29 mouse cellular contexts compared by ENCODE assay signal in the genomic region with DNA sequence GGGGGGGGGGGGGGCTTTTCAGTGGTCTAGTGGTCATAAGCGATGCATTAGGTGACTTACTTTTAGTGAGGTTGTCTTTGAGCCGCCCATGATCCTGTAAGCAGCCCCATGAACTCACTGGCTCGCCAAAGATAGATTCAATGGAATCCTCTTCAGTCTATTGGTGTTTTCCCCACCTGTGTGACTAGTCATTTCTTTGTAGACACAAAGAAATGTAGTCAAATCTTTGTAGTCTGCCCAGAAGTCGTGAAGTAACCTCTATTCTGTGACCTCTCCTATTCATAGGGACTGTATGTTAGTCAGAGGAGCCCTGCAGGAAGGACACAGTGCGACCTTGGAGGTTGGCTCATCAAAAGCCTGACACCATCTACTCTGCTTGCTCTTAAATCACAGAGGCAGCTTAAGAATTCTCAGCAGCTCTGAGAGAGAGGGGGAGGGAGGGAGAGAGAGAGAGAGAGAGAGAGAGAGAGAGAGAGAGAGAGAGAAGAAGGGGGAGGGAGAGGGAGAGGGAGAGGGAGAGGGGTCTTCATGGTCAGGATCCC.
DNase-seq lines count a peak whose midpoint lies in the region; ATAC-seq lines count a peak whose summit lies in the region.
"Had no signal": no experiment of that assay in that cellular context is flagged by ENCODE, and none has a peak within 500 bp of the region (broad histone marks: within the 10 kb centered on the region; RNA-seq: fewer than 3 reads in every experiment).

No protein-coding gene starts in this region.

- intact Hi-C loops in heart, postnatal 14 days (cut with DNase I): no loop called here

- H3K9me3 ChIP-seq in midbrain, embryonic 16.5 days (replicated peaks; ENCODE audit: control insufficient read depth, low read length, poor library complexity, severe bottlenecking): no peaks in the 10 kb centered on the region
- H3K9me3 ChIP-seq in midbrain, embryonic 14.5 days (ENCODE audit: control insufficient read depth, low read length): no peaks in the 10 kb centered on the region
- H3K9me3 ChIP-seq: embryonic facial prominence, embryonic 10.5 days; embryonic facial prominence, embryonic 13.5 days; forebrain, embryonic 12.5 days; forebrain, embryonic 15.5 days; heart, embryonic 12.5 days; heart, embryonic 15.5 days had no signal

- H3K36me3 ChIP-seq in midbrain, embryonic 16.5 days (ENCODE audit: control insufficient read depth, insufficient read depth, low read length): no peaks in the 10 kb centered on the region
- H3K36me3 ChIP-seq in midbrain, embryonic 14.5 days (ENCODE audit: control insufficient read depth, insufficient read depth, low read length): no peaks in the 10 kb centered on the region
- H3K36me3 ChIP-seq: embryonic facial prominence, embryonic 10.5 days; embryonic facial prominence, embryonic 13.5 days; forebrain, embryonic 12.5 days; forebrain, embryonic 15.5 days; heart, embryonic 12.5 days; heart, embryonic 15.5 days had no signal

- no peak overlapping the region for H3K27ac ChIP-seq in midbrain, embryonic 16.5 days (ENCODE audit: low read length)
- H3K27ac ChIP-seq in midbrain, embryonic 14.5 days (replicated peaks; ENCODE audit: low read depth, low read length): no peak overlapping the region
- H3K27ac ChIP-seq: embryonic facial prominence, embryonic 10.5 days; embryonic facial prominence, embryonic 13.5 days; forebrain, embryonic 12.5 days; forebrain, embryonic 15.5 days; heart, embryonic 15.5 days; hindbrain, embryonic 14.5 days; hindbrain, postnatal 0 days had no signal

- H3K4me2 ChIP-seq in midbrain, embryonic 16.5 days (ENCODE audit: low read length): no peak overlapping the region
- H3K4me2 ChIP-seq in midbrain, embryonic 14.5 days (ENCODE audit: low read length): no peak overlapping the region
- H3K4me2 ChIP-seq: embryonic facial prominence, embryonic 13.5 days; forebrain, embryonic 12.5 days; forebrain, embryonic 15.5 days; heart, embryonic 12.5 days; heart, embryonic 15.5 days; hindbrain, embryonic 14.5 days had no signal

- DNase-seq in adrenal gland, adult (ENCODE audit: inconsistent age in 2 of 2, low spot score in 1 of 2): peak; percentile 55 to 76
- DNase-seq in adrenal gland, postnatal 4 days (ENCODE audit: low spot score in 2 of 2): no peak
- no peak for DNase-seq in midbrain, embryonic 14.5 days
- peak; percentile 34 for DNase-seq in adrenal gland, postnatal 10 days
- peak; percentile 56 for DNase-seq in adrenal gland, postnatal 36 days
- no peak for DNase-seq in heart, postnatal 14 days
- DNase-seq: cerebellum, adult 11-12 months; cerebellum, adult 8-10 months; cerebellum, postnatal 10 days; cerebellum, postnatal 36 days; embryo, embryonic 11 days; gastrocnemius, postnatal 25 days; heart, adult 18-20 months; heart, postnatal 10 days; heart, postnatal 4 days had no signal

- peaks cover 13% of the 10 kb centered on the region for H3K4me1 ChIP-seq in midbrain, embryonic 16.5 days (ENCODE audit: control insufficient read depth, insufficient read depth, low read length)
- H3K4me1 ChIP-seq in midbrain, embryonic 14.5 days (ENCODE audit: control insufficient read depth, insufficient read depth, low read length): peaks cover 16% of the 10 kb centered on the region

- H3K9ac ChIP-seq in midbrain, embryonic 16.5 days (ENCODE audit: low read depth, low read length): no peak overlapping the region
- H3K9ac ChIP-seq in midbrain, embryonic 14.5 days (replicated peaks; ENCODE audit: low read length): no peak overlapping the region
- H3K9ac ChIP-seq: embryonic facial prominence, embryonic 13.5 days; forebrain, embryonic 12.5 days; forebrain, embryonic 15.5 days; heart, embryonic 12.5 days; heart, embryonic 15.5 days; hindbrain, embryonic 14.5 days had no signal

- WGBS in midbrain, embryonic 16.5 days: 68% methylated on average over 5 of the region's 5 CpGs
- WGBS in midbrain, embryonic 14.5 days: 74% methylated on average over 5 of the region's 5 CpGs

- ATAC-seq in midbrain, embryonic 16.5 days: peak; percentile 61; the same call in 1 of the 2 replicates
- no peak for ATAC-seq in midbrain, embryonic 14.5 days (ENCODE audit: low FRiP score, low TSS enrichment)
- no peak for ATAC-seq in megakaryocyte progenitor cell, adult 5-6 weeks (replicated peaks; ENCODE audit: poor library complexity)
- ATAC-seq: activated CD4-positive, CD25-positive, alpha-beta regulatory T cell, adult 4 months; forebrain, embryonic 15.5 days; hindbrain, postnatal 0 days; inflammation-experienced regulatory T-cells, adult 6 months; intestine, embryonic 16.5 days had no signal

- H3K27me3 ChIP-seq in midbrain, embryonic 16.5 days (ENCODE audit: control insufficient read depth, insufficient read depth, low read depth, low read length): peaks cover 5% of the 10 kb centered on the region
- H3K27me3 ChIP-seq in midbrain, embryonic 14.5 days (ENCODE audit: control insufficient read depth, insufficient read depth, low read length): peaks cover 5% of the 10 kb centered on the region
- H3K27me3 ChIP-seq: forebrain, embryonic 15.5 days had no signal

- no peak overlapping the region for H3K4me3 ChIP-seq in midbrain, embryonic 16.5 days (ENCODE audit: low read depth, low read length)
- H3K4me3 ChIP-seq in midbrain, embryonic 14.5 days (replicated peaks; ENCODE audit: low read depth, low read length): no peak overlapping the region
- H3K4me3 ChIP-seq: embryonic facial prominence, embryonic 10.5 days; embryonic facial prominence, embryonic 13.5 days; erythroblast, embryonic 14.5 days; forebrain, embryonic 12.5 days; forebrain, embryonic 15.5 days; heart, embryonic 12.5 days; heart, embryonic 15.5 days had no signal

Comparison
In these comparisons a context has a peak if more than half of its experiments do, and no peak if none do; other contexts are left out.
1. DNase-seq: peak in adrenal gland, adult (2 of 2), adrenal gland, postnatal 10 days (single experiment) and adrenal gland, postnatal 36 days (2 of 2); none in adrenal gland, postnatal 4 days (0 of 2), midbrain, embryonic 14.5 days (single experiment) and heart, postnatal 14 days (0 of 2).